Mouse (Mus musculus) gastrocnemius, adult 18-20 months (tissue): ENCODE data around the gene Bag6. TPM values are rescaled to one million over a fixed set of nuclear protein-coding genes. Genes with fewer than 3 reads are reported as not detected.

ENCODE experiments used
- DNase-seq: peaks from one replicate; pipeline ENCODE4 v3.0.0; 2021; ENCODE audit warnings: low spot score
- microRNA-seq: library from miRNA; unstranded; fragments of <30 nt; microRNA quantifications from one replicate; pipeline ENCODE4 v1.2.0, GENCODE M21; 2021
- total RNA-seq, 2 experiments: library from RNA; stranded (reverse); gene quantifications; 2 replicates each; pipeline ENCODE4 v1.2.3; 2021

Gene Bag6
- total RNA-seq, 2 experiments from 2014 or later, result 233 to 265 TPM

DNA sequence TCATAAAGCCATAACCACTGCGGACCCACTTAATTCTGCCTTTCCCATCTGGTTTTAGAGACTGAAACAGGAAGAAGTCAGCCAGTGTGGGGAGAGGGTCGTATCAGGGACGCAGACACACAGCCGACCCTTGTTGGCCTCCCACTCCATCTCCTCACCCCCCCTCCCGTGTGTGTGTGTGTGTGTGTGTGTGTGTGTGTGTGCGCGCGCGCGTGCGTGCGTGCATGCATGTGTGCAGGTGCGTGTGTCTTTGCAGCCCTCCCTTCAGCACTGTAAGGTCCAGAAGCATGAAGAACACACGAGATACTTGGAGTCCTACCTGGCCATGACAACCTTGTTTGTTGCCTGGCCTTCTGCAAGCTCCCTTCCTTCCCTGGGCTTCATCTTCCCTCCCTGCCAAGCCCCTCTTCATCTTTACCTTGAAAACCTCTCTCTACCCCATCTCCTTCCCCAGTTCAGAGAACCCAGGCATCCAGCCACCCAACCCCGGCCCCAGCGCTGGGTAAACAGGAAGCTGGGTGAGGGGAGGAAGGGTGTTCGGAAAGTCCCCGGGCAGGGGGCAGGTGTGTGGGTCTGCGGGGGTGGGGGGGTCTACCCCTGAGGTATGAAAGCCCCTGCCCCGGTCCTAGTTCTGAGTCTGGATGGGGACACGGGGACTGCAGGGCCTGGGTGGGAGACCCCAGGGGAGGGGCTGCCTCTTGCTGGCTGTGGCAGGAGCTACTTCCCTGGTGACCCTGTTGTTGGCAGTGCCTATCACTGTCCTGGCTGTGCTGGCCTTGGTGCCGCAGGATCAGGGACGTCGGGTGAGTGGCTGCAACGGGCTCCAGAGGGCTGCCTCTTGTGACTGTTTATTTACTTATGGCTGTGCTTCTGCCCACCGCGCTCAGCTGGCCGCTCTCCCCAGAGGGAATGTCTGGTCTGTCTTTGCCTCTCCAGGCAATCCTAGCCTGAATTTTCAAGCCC lies 59.2 kb downstream of the Bag6 start, which contains the start of gene Ltb:
Ltb (plus strand) TSS at position 559 of the 963 bp plus-strand sequence.
- DNase-seq, result no peak

GRCm38 (mm10) chr17:35194844-35195630 lies 60.1 kb downstream of the Bag6 start:
- no peak for DNase-seq

GRCm38 (mm10) chr17:35195631-35196320 lies 60.8 kb downstream of the Bag6 start:
- peak; percentile 70 for DNase-seq

DNA sequence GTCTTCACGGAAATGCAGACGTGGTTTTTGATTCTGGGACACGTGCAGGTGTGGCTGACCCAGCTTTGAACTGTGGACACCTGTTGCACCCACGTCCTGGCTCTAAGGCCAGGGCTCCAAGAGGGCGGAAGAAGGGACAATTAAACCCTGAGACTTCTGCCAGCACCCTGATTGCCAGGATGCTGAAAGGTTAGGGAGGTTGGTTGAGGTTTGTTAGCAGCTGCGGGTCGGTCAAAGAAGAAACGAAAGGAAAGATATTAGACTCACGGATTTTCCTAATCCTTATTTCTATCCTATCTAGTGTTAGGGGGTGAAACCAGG lies 61.3 kb downstream of the Bag6 start:
- no peak for DNase-seq

Small RNA genes within 50 kb of the gene (microRNA-seq; reads per million reads assigned to microRNA genes)
- not detected for gene Mir6973a

Other genes with a start within 250 kb of the Bag6 start
- 1 to 10 TPM; 1.5 to 1.6 TPM for gene C2, start 236.9 kb upstream of the Bag6 start, total RNA-seq
- gene Ehmt2, start 236.7 kb upstream of the Bag6 start, total RNA-seq, result 10 to 100 TPM; 26.7 to 29.5 TPM
- not detected for gene Slc44a4, start 220.7 kb upstream of the Bag6 start, total RNA-seq
- 10 to 100 TPM in 1 of 2 experiments, 1 to 10 TPM in 1; 9.1 to 10.2 TPM for gene Neu1, start 203.9 kb upstream of the Bag6 start, total RNA-seq
- 10 to 100 TPM; 11.4 to 94.8 TPM for gene Hspa1b, start 175.9 kb upstream of the Bag6 start, total RNA-seq
- gene Gm20481, start 165.3 kb upstream of the Bag6 start, total RNA-seq, result not detected
- 10 to 100 TPM; 16.6 to 99.8 TPM for gene Hspa1a, start 163.0 kb upstream of the Bag6 start, total RNA-seq
- gene Hspa1l, start 162.5 kb upstream of the Bag6 start, total RNA-seq, result 10 to 100 TPM; 31.8 to 33.6 TPM
- 10 to 100 TPM; 14.0 to 17.1 TPM for gene Lsm2, start 153.3 kb upstream of the Bag6 start, total RNA-seq
- gene Vars, start 134.2 kb upstream of the Bag6 start, total RNA-seq, result 10 to 100 TPM; 38.2 TPM
- 10 to 100 TPM; 13.2 to 16.8 TPM for gene Vwa7, start 118.6 kb upstream of the Bag6 start, total RNA-seq
- not detected for gene Sapcd1, start 107.2 kb upstream of the Bag6 start, total RNA-seq
- gene Msh5, start 88.4 kb upstream of the Bag6 start, total RNA-seq, result under 1 TPM in 1 of 2 experiments, not detected in 1; 0.28 TPM
- 10 to 100 TPM in 1 of 2 experiments, 1 to 10 TPM in 1; 7.5 to 11.6 TPM for gene Clic1, start 85.2 kb upstream of the Bag6 start, total RNA-seq
- 1 to 10 TPM; 4.5 to 8.7 TPM for gene Ddah2, start 76.1 kb upstream of the Bag6 start, total RNA-seq
- gene Ly6g6c, start 69.8 kb upstream of the Bag6 start, total RNA-seq, result not detected
- not detected for gene Mpig6b, start 69.0 kb upstream of the Bag6 start, total RNA-seq
- not detected for gene Ly6g6e, start 58.3 kb upstream of the Bag6 start, total RNA-seq
- 1 to 10 TPM in 1 of 2 experiments, not detected in 1; 3.0 TPM for gene Ly6g6d, start 57.1 kb upstream of the Bag6 start, total RNA-seq
- not detected for gene Ly6g6f, start 49.6 kb upstream of the Bag6 start, total RNA-seq
- 10 to 100 TPM; 85.3 to 87.7 TPM for gene Abhd16a, start 45.9 kb upstream of the Bag6 start, total RNA-seq
- not detected for gene Ly6g5c, start 26.9 kb upstream of the Bag6 start, total RNA-seq
- gene Ly6g5b, start 19.8 kb upstream of the Bag6 start, total RNA-seq, result not detected
- gene Gpank1, start 13.7 kb upstream of the Bag6 start, total RNA-seq, result 1 to 10 TPM; 8.7 to 9.0 TPM
- gene Csnk2b, start 13.1 kb upstream of the Bag6 start, total RNA-seq, result 100 to 1,000 TPM; 176 to 183 TPM
- gene D17H6S53E, start 8.8 kb upstream of the Bag6 start, total RNA-seq, result 10 to 100 TPM; 12.6 to 16.6 TPM
- gene Apom, start 3.1 kb upstream of the Bag6 start, total RNA-seq, result not detected
- 100 to 1,000 TPM; 102 to 111 TPM for gene Prrc2a, start 29.7 kb downstream of the Bag6 start, total RNA-seq
- 1 to 10 TPM in 1 of 2 experiments, under 1 TPM in 1; 0.84 to 1.1 TPM for gene Aif1, start 40.9 kb downstream of the Bag6 start, total RNA-seq
- gene Lst1, start 53.3 kb downstream of the Bag6 start, total RNA-seq, result 1 to 10 TPM in 1 of 2 experiments, not detected in 1; 1.1 TPM
- under 1 TPM in 1 of 2 experiments, not detected in 1; 0.38 TPM for gene Ltb, start 59.3 kb downstream of the Bag6 start, total RNA-seq
- gene Tnf, start 66.8 kb downstream of the Bag6 start, total RNA-seq, result not detected
- under 1 TPM; 0.43 to 0.48 TPM for gene Lta, start 70.2 kb downstream of the Bag6 start, total RNA-seq
- not detected for gene Gm16181, start 85.7 kb downstream of the Bag6 start, total RNA-seq
- gene Atp6v1g2, start 98.5 kb downstream of the Bag6 start, total RNA-seq, result 1 to 10 TPM; 1.1 to 1.8 TPM
- 1 to 10 TPM; 7.0 to 7.2 TPM for gene Nfkbil1, start 100.6 kb downstream of the Bag6 start, total RNA-seq
- gene Ddx39b, start 106.6 kb downstream of the Bag6 start, total RNA-seq, result 10 to 100 TPM; 83.5 to 83.8 TPM
- gene H2-D1, start 127.6 kb downstream of the Bag6 start, total RNA-seq, result 10 to 100 TPM; 36.3 to 59.0 TPM
- under 1 TPM; 0.19 to 0.27 TPM for gene H2-Q1, start 185.2 kb downstream of the Bag6 start, total RNA-seq
- under 1 TPM; 0.18 to 0.71 TPM for gene H2-Q2, start 207.1 kb downstream of the Bag6 start, total RNA-seq
- 1 to 10 TPM; 3.5 to 6.6 TPM for gene H2-Q4, start 244.4 kb downstream of the Bag6 start, total RNA-seq